Mouse (Mus musculus) C2C12 (cell line): ENCODE measurements around the gene Nrp2. TPM values are rescaled to one million over a fixed set of nuclear protein-coding genes. Genes with fewer than 3 reads are reported as not detected.
A peak's percentile ranks its signal among the peaks of the same experiment; 100 is the strongest.

Experiments used
- H3K27me3 ChIP-seq: one replicate; pipeline ENCODE4 v1.6.1; 2011; ENCODE audit not compliant: control insufficient read depth, insufficient read depth, insufficient read length
- H3K36me3 ChIP-seq: one replicate; pipeline ENCODE4 v1.6.1; 2011; ENCODE audit not compliant: control insufficient read depth, insufficient read depth
- H3K4me3 ChIP-seq: one replicate; pipeline ENCODE4 v1.5.1; 2011; ENCODE audit warnings: mild to moderate bottlenecking, control low read depth; ENCODE audit not compliant: poor library complexity, insufficient read depth, severe bottlenecking
- H3K79me2 ChIP-seq: one replicate; pipeline ENCODE4 v1.6.1; 2011; ENCODE audit not compliant: control insufficient read depth, insufficient read depth
- H3K79me3 ChIP-seq: one replicate; pipeline ENCODE4 v1.6.1; 2011; ENCODE audit warnings: low read depth, control low read depth
- H3ac ChIP-seq: one replicate; pipeline ENCODE3; 2011; ENCODE audit warnings: low read depth; ENCODE audit not compliant: control insufficient read depth, insufficient read length
- CEBPB ChIP-seq: IDR thresholded peaks from one replicate; pipeline ENCODE4 v1.6.1; 2011; ENCODE audit warnings: low read depth, mild to moderate bottlenecking, control low read depth, moderate library complexity
- CTCF ChIP-seq: IDR thresholded peaks from one replicate; pipeline ENCODE4 v1.5.1; 2011; ENCODE audit not compliant: control insufficient read depth, insufficient read depth, insufficient read length
- FOSL1 ChIP-seq: IDR thresholded peaks from one replicate; pipeline ENCODE4 v1.8.0; 2011; ENCODE audit warnings: mild to moderate bottlenecking, low read length; ENCODE audit not compliant: poor library complexity, insufficient read depth, severe bottlenecking
- MAX ChIP-seq: IDR thresholded peaks from one replicate; pipeline ENCODE4 v1.6.1; 2011; ENCODE audit warnings: mild to moderate bottlenecking, control low read depth
- MYOD1 ChIP-seq: IDR thresholded peaks from one replicate; pipeline ENCODE4 v1.6.1; 2011; ENCODE audit warnings: low read depth; ENCODE audit not compliant: control insufficient read depth, insufficient read length
- MYOG ChIP-seq: IDR thresholded peaks from one replicate; pipeline ENCODE4 v1.6.1; 2011; ENCODE audit not compliant: control insufficient read depth, insufficient read length; ENCODE audit errors: extremely low read depth
- USF1 ChIP-seq: IDR thresholded peaks from one replicate; pipeline ENCODE4 v1.6.1; 2011; ENCODE audit warnings: low read depth, mild to moderate bottlenecking, control low read depth, moderate library complexity
- polyA plus RNA-seq: library from polyadenylated mRNA; unstranded; fragments of >200 nt; fragmentation: generic; extraction: Trizol; gene quantifications from one replicate; pipeline ENCODE4 v1.2.1, GENCODE M21; 2012; ENCODE audit warnings: missing spikeins

Gene Nrp2
- polyA plus RNA-seq, 1 experiment = 16.8 TPM

GRCm38 (mm10) chr1:62782573-62782972 is 79.5 kb downstream of the Nrp2 start:
- H3K79me3 ChIP-seq = no peaks in the 10 kb centered on the region
- H3K27me3 ChIP-seq = no peaks in the 10 kb centered on the region
- no peak overlapping the region for H3K4me3 ChIP-seq
- H3K79me2 ChIP-seq = no peaks in the 10 kb centered on the region
- no peak overlapping the region for H3ac ChIP-seq
- H3K36me3 ChIP-seq = peaks cover 61% of the 10 kb centered on the region
- TF ChIP-seq FOSL1 (no peak), MAX (no peak), CEBPB (no peak), MYOD1 (no peak), USF1 (no peak), MYOG (no peak), CTCF (no peak)

- no peak overlapping the region for H3K4me3 ChIP-seq
- no peaks in the 10 kb centered on the region for H3K79me3 ChIP-seq
- no peaks in the 10 kb centered on the region for H3K27me3 ChIP-seq
- H3K36me3 ChIP-seq = peaks cover 66% of the 10 kb centered on the region
- TF ChIP-seq MAX (no peak), CEBPB (no peak), MYOD1 (no peak), CTCF (no peak), FOSL1 (no peak), USF1 (no peak), MYOG (no peak)
- no peak overlapping the region for H3ac ChIP-seq
- no peaks in the 10 kb centered on the region for H3K79me2 ChIP-seq
Observed at GRCm38 (mm10) chr1:62783354-62784083, 80.4 kb downstream of the Nrp2 start.

GRCm38 (mm10) chr1:62784084-62784392 is 81.0 kb downstream of the Nrp2 start:
- H3K4me3 ChIP-seq = no peak overlapping the region
- TF ChIP-seq CTCF = no peak
- no peak for TF ChIP-seq MAX
- TF ChIP-seq MYOD1 = peak; percentile 92
- no peak for TF ChIP-seq MYOG
- no peak for TF ChIP-seq USF1
- no peak for TF ChIP-seq FOSL1
- no peak for TF ChIP-seq CEBPB

GRCm38 (mm10) chr1:62786255-62786654 is 83.2 kb downstream of the Nrp2 start:
- Histone ChIP-seq H3K27me3 (no peaks in the 10 kb centered on the region), H3K36me3 (peaks cover 55% of the 10 kb centered on the region), H3K79me3 (no peaks in the 10 kb centered on the region), H3K4me3 (no peak overlapping the region), H3K79me2 (no peaks in the 10 kb centered on the region), H3ac (no peak overlapping the region)
- no peak for TF ChIP-seq CTCF
- TF ChIP-seq MYOG = no peak
- TF ChIP-seq CEBPB = no peak
- TF ChIP-seq MYOD1 = no peak
- no peak for TF ChIP-seq USF1
- no peak for TF ChIP-seq FOSL1
- TF ChIP-seq MAX = no peak

More at GRCm38 (mm10) chr1:62784084-62784392, 81.0 kb downstream of the Nrp2 start:
- H3K79me3 ChIP-seq = no peaks in the 10 kb centered on the region
- no peaks in the 10 kb centered on the region for H3K27me3 ChIP-seq
- no peak overlapping the region for H3ac ChIP-seq
- H3K79me2 ChIP-seq = no peaks in the 10 kb centered on the region
- peaks cover 62% of the 10 kb centered on the region for H3K36me3 ChIP-seq

- Histone ChIP-seq H3K4me3 (no peak overlapping the region), H3K79me2 (no peaks in the 10 kb centered on the region), H3K79me3 (no peaks in the 10 kb centered on the region), H3K27me3 (no peaks in the 10 kb centered on the region), H3ac (no peak overlapping the region), H3K36me3 (peaks cover 54% of the 10 kb centered on the region)
- TF ChIP-seq MAX = no peak
- TF ChIP-seq MYOD1 = no peak
- TF ChIP-seq CEBPB = no peak
- no peak for TF ChIP-seq MYOG
- TF ChIP-seq USF1 = no peak
- no peak for TF ChIP-seq FOSL1
- TF ChIP-seq CTCF = no peak
Observed at GRCm38 (mm10) chr1:62787546-62787945, 84.5 kb downstream of the Nrp2 start.

- no peaks in the 10 kb centered on the region for H3K79me2 ChIP-seq
- H3ac ChIP-seq = no peak overlapping the region
- H3K36me3 ChIP-seq = peaks cover 28% of the 10 kb centered on the region
- H3K27me3 ChIP-seq = no peaks in the 10 kb centered on the region
- no peaks in the 10 kb centered on the region for H3K79me3 ChIP-seq
- TF ChIP-seq MYOG = no peak
- TF ChIP-seq USF1 = no peak
- TF ChIP-seq CTCF = no peak
- no peak for TF ChIP-seq MYOD1
- no peak for TF ChIP-seq FOSL1
- no peak for TF ChIP-seq CEBPB
- TF ChIP-seq MAX = no peak
- no peak overlapping the region for H3K4me3 ChIP-seq
Observed at GRCm38 (mm10) chr1:62794223-62794895, 91.3 kb downstream of the Nrp2 start.
